Mouse (Mus musculus) heart, adult 2 months (tissue): ENCODE measurements around the gene Coro2b.
A peak's percentile ranks its signal among the peaks of the same experiment; 100 is the strongest.

ENCODE experiments used
- CTCF ChIP-seq: fragments of 200-600 bp; IDR thresholded peaks from 2 replicates; pipeline ENCODE4 v1.8.1; 2022; ENCODE audit warnings: antibody characterized with exemption, mild to moderate bottlenecking, moderate library complexity
- POLR2A ChIP-seq: fragments of 200-500 bp; IDR thresholded peaks from 2 replicates; pipeline ENCODE4 v1.6.1; 2011; ENCODE audit warnings: mild to moderate bottlenecking, low read depth, low read length, control low read depth; ENCODE audit not compliant: insufficient read depth

DNA sequence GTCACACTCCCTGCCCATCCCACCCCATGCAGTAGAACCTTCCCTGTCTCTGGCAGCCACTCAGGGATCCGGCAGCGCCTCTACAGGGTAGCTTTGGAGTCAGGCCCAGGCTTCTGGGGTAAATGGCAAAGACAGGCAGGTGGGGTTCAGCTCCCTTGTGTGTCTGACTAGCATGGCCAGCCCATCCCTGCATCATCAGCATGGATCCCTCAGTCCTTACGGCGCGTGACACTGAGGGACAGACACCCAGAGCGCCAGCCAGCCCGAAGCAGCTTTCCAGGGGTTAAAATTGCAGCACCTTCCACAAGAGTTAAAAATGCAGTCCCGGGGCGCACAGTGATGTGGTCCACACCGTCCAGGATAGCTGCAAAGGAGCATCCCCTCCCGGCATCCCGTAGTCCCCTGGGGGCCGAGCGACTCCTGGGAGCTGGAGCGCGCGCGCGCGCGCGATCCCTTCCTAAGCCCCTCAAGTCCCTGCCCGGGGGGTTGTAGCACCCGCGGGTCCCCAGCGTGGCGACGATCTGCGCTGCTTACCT, 657 bp downstream of the Coro2b start:
- TF ChIP-seq CTCF (peak; percentile 39), POLR2A (no peak)
